Mouse (Mus musculus): ENCODE data around the gene Mrm1.
"Not testable (repeated sequence)": the region's sequence is repeated elsewhere in the genome, so short reads cannot be mapped to it uniquely, and the experiment has no call there.

The Mrm1 gene

GRCm38 (mm10) chr11:84818961-84819692, at the start of gene Mrm1:
Gene Mrm1, minus strand, starts transcription at chr11:84819515.
- peak; percentile 89 to 91 for DNase-seq (ENCODE audit: low spot score in 2 of 2)

GRCm38 (mm10) chr11:84868786-84869259, 49.5 kb upstream of the Mrm1 start:
- no peak for DNase-seq (ENCODE audit: low spot score in 2 of 2)

GRCm38 (mm10) chr11:84867586-84867985, 48.3 kb upstream of the Mrm1 start:
- no peak for DNase-seq (ENCODE audit: low spot score in 2 of 2)

- DNase-seq (ENCODE audit: low spot score in 2 of 2) = no peak
Measured at GRCm38 (mm10) chr11:84865268-84865667, 46.0 kb upstream of the Mrm1 start.

GRCm38 (mm10) chr11:84855285-84855684, 36.0 kb upstream of the Mrm1 start:
- DNase-seq (ENCODE audit: low spot score in 2 of 2) = no peak

GRCm38 (mm10) chr11:84847475-84848090, 28.3 kb upstream of the Mrm1 start:
- peak; percentile 60 to 66 for DNase-seq (ENCODE audit: low spot score in 2 of 2)

GRCm38 (mm10) chr11:84846741-84847474, 27.6 kb upstream of the Mrm1 start:
- DNase-seq (ENCODE audit: low spot score in 2 of 2) = no peak

GRCm38 (mm10) chr11:84839330-84839729, 20.0 kb upstream of the Mrm1 start:
- DNase-seq (ENCODE audit: low spot score in 2 of 2) = no peak

GRCm38 (mm10) chr11:84829495-84829894, 10.2 kb upstream of the Mrm1 start:
- DNase-seq (ENCODE audit: low spot score in 2 of 2) = not testable (repeated sequence)

GRCm38 (mm10) chr11:84828516-84829399, 9.4 kb upstream of the Mrm1 start, which contains the start of gene Dhrs11:
Gene Dhrs11, minus strand, starts transcription at chr11:84828994.
- peak; percentile 91 to 92 for DNase-seq (ENCODE audit: low spot score in 2 of 2)

- no peak for DNase-seq (ENCODE audit: low spot score in 2 of 2)
Measured at GRCm38 (mm10) chr11:84827901-84828503, 8.7 kb upstream of the Mrm1 start.

- no peak for DNase-seq (ENCODE audit: low spot score in 2 of 2)
Measured at GRCm38 (mm10) chr11:84827492-84827891, 8.2 kb upstream of the Mrm1 start.

- DNase-seq (ENCODE audit: low spot score in 2 of 2) = no peak
Measured at GRCm38 (mm10) chr11:84826185-84826584, 6.9 kb upstream of the Mrm1 start.

- DNase-seq (ENCODE audit: low spot score in 2 of 2) = no peak
Measured at GRCm38 (mm10) chr11:84825261-84825807, 6.0 kb upstream of the Mrm1 start.

- DNase-seq (ENCODE audit: low spot score in 2 of 2) = no peak
Measured at GRCm38 (mm10) chr11:84823484-84823897, 4.2 kb upstream of the Mrm1 start.

GRCm38 (mm10) chr11:84822487-84822886, 3.2 kb upstream of the Mrm1 start:
- DNase-seq (ENCODE audit: low spot score in 2 of 2) = no peak

GRCm38 (mm10) chr11:84821131-84821770, 1.9 kb upstream of the Mrm1 start:
- no peak for DNase-seq (ENCODE audit: low spot score in 2 of 2)

GRCm38 (mm10) chr11:84818085-84818960, 992 bp downstream of the Mrm1 start:
- DNase-seq (ENCODE audit: low spot score in 2 of 2) = peak; percentile 74 to 79

- DNase-seq (ENCODE audit: low spot score in 2 of 2) = no peak
Measured at GRCm38 (mm10) chr11:84817362-84817761, 2.0 kb downstream of the Mrm1 start.
